Mouse (Mus musculus) liver, embryonic 13.5 days (tissue): Measurements from ENCODE around the gene Mob1b. TPM values are rescaled to one million over a fixed set of nuclear protein-coding genes. Genes with fewer than 3 reads are reported as not detected.

Source experiments
- polyA plus RNA-seq: library from polyadenylated mRNA; unstranded; fragments of >200 nt; fragmentation: Nextera tagmentation; extraction: Ambion mirVana; gene quantifications from 2 replicates; pipeline ENCODE4 v1.2.1, GENCODE M21; 2015

Gene Mob1b
- polyA plus RNA-seq, 1 experiment from 2014 or later = 8.8 TPM

Other genes starting within 250 kb of the Mob1b start
- gene Enam, start 232.9 kb upstream of the Mob1b start, polyA plus RNA-seq = not detected in 2 replicates
- gene Jchain, start 193.0 kb upstream of the Mob1b start, polyA plus RNA-seq = 0.15 and 0.38 TPM in 2 replicates
- gene Utp3, start 166.4 kb upstream of the Mob1b start, polyA plus RNA-seq = 45.8 and 50.6 TPM in 2 replicates
- 3.7 and 4.5 TPM in 2 replicates for gene Rufy3, start 155.8 kb upstream of the Mob1b start, polyA plus RNA-seq
- gene Grsf1, start 44.7 kb upstream of the Mob1b start, polyA plus RNA-seq = 29.5 and 30.7 TPM in 2 replicates
- gene Dck, start 44.1 kb downstream of the Mob1b start, polyA plus RNA-seq = 95.8 and 127 TPM in 2 replicates
- gene Slc4a4, start 166.0 kb downstream of the Mob1b start, polyA plus RNA-seq = 0.70 and 0.75 TPM in 2 replicates